Mouse (Mus musculus) lung, embryonic 15.5 days (tissue): ENCODE measurements at regions not wholly inside any gene's neighbourhood (a gene's known extent, or its start where the extent isn't known, plus 50 kb on each side); places are given as distances from the start of the nearest gene placed in this dataset.

Experiments used
- ATAC-seq: fragments of 200-750 bp; cut with Nextera tagmentation; 2 replicates; pipeline ENCODE4 v1.8.0; 2017; ENCODE audit warnings: moderate number of reproducible peaks, borderline replicate concordance; ENCODE audit not compliant: low FRiP score, low TSS enrichment; ENCODE audit errors: extremely low read depth
- H3K27ac ChIP-seq: fragments of 300-500 bp; sonication (generic); 2 replicates; pipeline ENCODE4 v1.5.1; 2015; ENCODE audit warnings: moderate library complexity, mild to moderate bottlenecking, inconsistent platforms
- H3K27me3 ChIP-seq: fragments of 300-500 bp; sonication (generic); 2 replicates; pipeline ENCODE4 v1.6.1; 2015; ENCODE audit warnings: inconsistent platforms
- H3K36me3 ChIP-seq: fragments of 300-500 bp; sonication (generic); 2 replicates; pipeline ENCODE4 v1.6.1; 2015; ENCODE audit warnings: inconsistent platforms
- H3K4me1 ChIP-seq: fragments of 300-500 bp; sonication (generic); 2 replicates; pipeline ENCODE4 v1.6.1; 2015; ENCODE audit warnings: inconsistent platforms
- H3K4me2 ChIP-seq: fragments of 300-500 bp; sonication (generic); 2 replicates; pipeline ENCODE4 v1.6.1; 2015; ENCODE audit warnings: inconsistent platforms, mild to moderate bottlenecking, moderate library complexity
- H3K4me3 ChIP-seq: fragments of 300-500 bp; sonication (generic); 2 replicates; pipeline ENCODE4 v1.5.1; 2015; ENCODE audit warnings: mild to moderate bottlenecking, inconsistent platforms
- H3K9ac ChIP-seq: fragments of 300-500 bp; sonication (generic); 2 replicates; pipeline ENCODE4 v1.6.1; 2015; ENCODE audit warnings: inconsistent platforms
- H3K9me3 ChIP-seq: fragments of 300-500 bp; sonication (generic); 2 replicates; pipeline ENCODE4 v1.6.1; 2016; ENCODE audit warnings: inconsistent platforms
- WGBS: fragments of 180-500 bp; shearing (Covaris S2); methylation state at CpG from one replicate; pipeline ENCODE4 v1.1.7; 2015; 5-methylcytosine and 5-hydroxymethylcytosine counted together

DNA sequence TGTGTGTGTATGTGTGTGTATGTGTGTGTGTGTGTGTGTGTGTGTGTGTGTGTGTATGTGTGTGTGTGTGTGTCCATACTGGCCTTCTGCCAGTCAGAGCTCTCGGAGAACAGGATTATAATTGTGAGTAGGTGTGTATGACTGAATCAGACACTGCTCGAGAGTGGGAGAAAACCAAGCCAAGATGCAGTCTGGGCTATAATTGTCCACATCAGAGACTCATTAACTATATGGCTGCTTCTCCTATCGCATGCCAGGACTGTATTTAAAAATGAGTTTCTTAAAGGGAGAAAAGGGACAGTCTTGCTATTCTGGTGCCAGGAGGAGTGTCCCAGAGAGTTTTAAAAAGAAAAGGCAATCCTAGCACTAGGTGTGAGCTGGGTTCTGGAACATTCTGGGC, 58.7 kb upstream of the Adpgk start:
- H3K9ac ChIP-seq, result no peak overlapping the region
- H3K27ac ChIP-seq, result peak overlapping the region; percentile 67
- no peak overlapping the region for H3K4me2 ChIP-seq
- no peaks in the 10 kb centered on the region for H3K36me3 ChIP-seq
- H3K9me3 ChIP-seq, result no peaks in the 10 kb centered on the region
- 40% methylated on average over 3 of the region's 3 CpGs for WGBS
- no peak overlapping the region for H3K4me3 ChIP-seq
- peaks cover 28% of the 10 kb centered on the region for H3K4me1 ChIP-seq
- no peak for ATAC-seq
- no peaks in the 10 kb centered on the region for H3K27me3 ChIP-seq

DNA sequence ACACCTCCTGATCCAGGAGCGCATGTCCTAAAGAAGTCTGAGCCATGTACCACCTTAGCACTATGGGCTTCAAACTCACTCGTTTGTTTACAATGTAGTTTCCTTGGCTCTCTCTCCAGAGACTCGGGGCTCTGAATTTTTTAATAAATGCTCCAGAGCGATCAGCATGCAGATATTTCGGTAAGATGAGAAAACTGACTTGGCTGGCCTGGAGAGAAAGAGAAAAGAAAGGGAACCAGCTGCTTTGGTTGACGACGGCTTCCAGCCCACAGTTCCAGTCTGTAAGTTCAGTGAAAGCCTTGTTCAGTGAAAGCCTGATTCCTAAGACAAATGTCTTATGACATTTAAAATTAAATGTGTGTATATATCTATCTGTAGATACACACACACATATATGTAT, 59.4 kb upstream of the Adpgk start:
- no peaks in the 10 kb centered on the region for H3K36me3 ChIP-seq
- peak; percentile 27; the same call in 1 of the 2 replicates for ATAC-seq
- H3K4me3 ChIP-seq, result no peak overlapping the region
- H3K27me3 ChIP-seq, result no peaks in the 10 kb centered on the region
- H3K4me2 ChIP-seq, result no peak overlapping the region
- peak overlapping the region; percentile 66 for H3K27ac ChIP-seq
- H3K4me1 ChIP-seq, result peaks cover 28% of the 10 kb centered on the region
- no peaks in the 10 kb centered on the region for H3K9me3 ChIP-seq
- WGBS, result 50% methylated on average over 7 of the region's 7 CpGs
- no peak overlapping the region for H3K9ac ChIP-seq

DNA sequence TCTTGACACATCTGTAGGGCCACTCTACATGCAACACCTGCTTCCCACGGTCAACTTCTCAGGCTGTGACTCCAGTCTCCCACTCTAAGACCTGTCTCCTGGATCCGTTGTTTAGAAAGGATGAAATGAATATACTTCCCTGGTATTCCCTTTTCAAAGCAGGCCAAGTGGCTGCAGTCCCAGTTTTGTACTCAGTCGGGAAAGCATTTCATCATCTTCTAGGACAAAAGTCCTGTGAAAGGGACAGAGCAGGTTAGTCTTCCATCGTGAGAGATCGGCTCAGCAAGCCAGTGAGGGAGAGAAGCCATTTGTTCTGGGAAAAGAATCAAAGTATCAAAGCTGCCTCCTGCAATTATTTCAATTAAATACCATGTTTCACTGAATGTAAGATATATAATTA, 60.2 kb upstream of the Adpgk start:
- Histone ChIP-seq H3K4me2 (no peak overlapping the region), H3K9ac (no peak overlapping the region), H3K4me3 (no peak overlapping the region), H3K36me3 (no peaks in the 10 kb centered on the region), H3K27ac (peak overlapping the region; percentile 66; the same call in 1 of the 2 replicates), H3K4me1 (peaks cover 28% of the 10 kb centered on the region), H3K9me3 (no peaks in the 10 kb centered on the region), H3K27me3 (no peaks in the 10 kb centered on the region)
- ATAC-seq, result no peak
- WGBS, result 55% methylated on average over 5 of the region's 5 CpGs

DNA sequence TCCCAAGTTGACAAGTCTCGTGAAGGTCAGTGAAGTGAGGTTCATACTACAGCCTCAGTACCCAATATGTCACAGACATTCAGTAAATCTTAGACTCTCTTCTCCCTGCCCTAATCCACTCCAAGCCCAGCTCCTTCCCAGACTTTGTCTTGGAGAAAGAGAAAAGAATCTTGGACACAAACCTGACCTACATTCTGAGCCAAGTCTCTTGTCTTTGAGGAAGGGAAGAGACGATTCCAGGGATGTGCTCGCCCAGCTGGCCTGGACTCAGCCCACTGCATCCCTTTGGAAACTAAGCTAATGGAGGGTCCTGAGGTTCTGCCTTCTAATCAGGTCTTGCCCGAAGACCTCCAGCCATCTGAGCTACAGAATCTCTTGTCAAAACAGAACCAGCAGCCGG, 61.2 kb upstream of the Adpgk start:
- H3K27me3 ChIP-seq, result no peaks in the 10 kb centered on the region
- H3K27ac ChIP-seq, result peak overlapping the region; percentile 26; the same call in 1 of the 2 replicates
- no peak overlapping the region for H3K4me3 ChIP-seq
- peaks cover 28% of the 10 kb centered on the region for H3K4me1 ChIP-seq
- no peak overlapping the region for H3K4me2 ChIP-seq
- WGBS, result 70% methylated on average over 5 of the region's 5 CpGs
- H3K9ac ChIP-seq, result no peak overlapping the region
- no peak for ATAC-seq
- no peaks in the 10 kb centered on the region for H3K36me3 ChIP-seq
- H3K9me3 ChIP-seq, result no peaks in the 10 kb centered on the region

DNA sequence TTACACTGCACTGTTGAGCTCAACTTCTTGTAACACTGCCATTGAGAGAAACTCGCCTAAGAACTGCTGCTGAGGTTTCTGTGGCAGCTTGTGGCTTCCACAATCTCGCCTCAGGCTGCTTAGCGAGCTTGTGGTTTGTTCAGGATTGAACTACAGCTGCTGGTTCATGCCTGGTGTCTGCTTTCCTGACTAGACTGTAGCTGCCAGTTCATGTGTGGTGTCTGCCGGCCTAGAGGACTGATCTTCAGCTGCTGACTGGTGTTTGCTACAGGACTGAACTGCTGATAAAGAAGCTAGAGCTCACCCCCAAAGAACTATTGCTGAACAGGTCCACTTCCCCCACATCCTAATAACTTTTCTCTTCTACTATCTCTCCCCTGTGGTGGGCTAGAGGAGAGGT, 63.4 kb upstream of the Adpgk start:
- Histone ChIP-seq H3K4me1 (peaks cover 22% of the 10 kb centered on the region), H3K36me3 (no peaks in the 10 kb centered on the region), H3K27me3 (no peaks in the 10 kb centered on the region), H3K9ac (no peak overlapping the region), H3K27ac (no peak overlapping the region), H3K4me2 (no peak overlapping the region), H3K4me3 (no peak overlapping the region), H3K9me3 (no peaks in the 10 kb centered on the region)
- no peak for ATAC-seq
- WGBS, result 74% methylated on average over 4 of the region's 4 CpGs

DNA sequence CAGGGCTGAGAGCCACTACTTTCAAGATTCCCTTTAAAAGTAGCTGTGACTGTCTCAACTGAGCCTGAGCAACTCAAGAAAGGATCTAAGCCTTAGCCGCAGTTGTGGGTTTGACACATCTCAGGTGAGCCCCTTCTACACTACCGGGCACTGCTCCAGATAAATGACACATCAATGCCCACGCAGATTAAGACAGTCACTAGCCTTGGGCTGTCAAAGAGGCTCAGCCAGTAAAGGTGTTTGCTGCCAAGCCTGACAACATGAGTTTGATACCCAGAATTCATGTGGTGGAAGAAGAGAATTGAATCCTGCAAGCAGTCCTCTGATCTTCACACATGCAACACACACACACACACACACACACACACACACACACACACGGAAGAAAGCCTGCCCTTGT, 65.0 kb upstream of the Adpgk start:
- no peak overlapping the region for H3K27ac ChIP-seq
- peaks cover 15% of the 10 kb centered on the region for H3K4me1 ChIP-seq
- H3K9ac ChIP-seq, result no peak overlapping the region
- no peaks in the 10 kb centered on the region for H3K36me3 ChIP-seq
- H3K9me3 ChIP-seq, result no peaks in the 10 kb centered on the region
- ATAC-seq, result no peak
- WGBS, result 74% methylated on average over 4 of the region's 4 CpGs
- H3K27me3 ChIP-seq, result no peaks in the 10 kb centered on the region
- no peak overlapping the region for H3K4me3 ChIP-seq
- H3K4me2 ChIP-seq, result no peak overlapping the region

DNA sequence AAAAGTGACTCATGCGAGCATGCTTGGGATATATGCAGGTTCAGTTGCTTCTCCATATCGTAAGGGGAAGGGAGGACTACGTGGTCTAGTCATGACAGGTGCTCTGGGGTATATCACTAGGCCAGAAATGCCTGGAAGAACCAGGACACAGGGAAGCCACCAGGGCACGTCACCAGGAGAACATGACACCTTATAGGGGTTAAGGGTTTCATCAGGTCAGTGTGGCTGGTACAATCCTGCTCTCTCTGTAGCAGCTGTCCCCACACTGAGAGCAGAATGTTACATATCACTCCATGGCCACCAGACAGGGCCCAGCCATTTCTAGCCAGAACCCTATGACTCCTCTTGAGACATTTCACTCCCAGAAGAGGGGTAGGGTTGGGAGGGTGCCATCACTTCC, 72.1 kb upstream of the Adpgk start:
- H3K4me3 ChIP-seq, result no peak overlapping the region
- no peaks in the 10 kb centered on the region for H3K9me3 ChIP-seq
- H3K4me1 ChIP-seq, result no peaks in the 10 kb centered on the region
- WGBS, result 72% methylated on average over 4 of the region's 4 CpGs
- no peak overlapping the region for H3K4me2 ChIP-seq
- no peaks in the 10 kb centered on the region for H3K36me3 ChIP-seq
- no peak overlapping the region for H3K27ac ChIP-seq
- no peak for ATAC-seq
- H3K9ac ChIP-seq, result no peak overlapping the region
- H3K27me3 ChIP-seq, result no peaks in the 10 kb centered on the region

DNA sequence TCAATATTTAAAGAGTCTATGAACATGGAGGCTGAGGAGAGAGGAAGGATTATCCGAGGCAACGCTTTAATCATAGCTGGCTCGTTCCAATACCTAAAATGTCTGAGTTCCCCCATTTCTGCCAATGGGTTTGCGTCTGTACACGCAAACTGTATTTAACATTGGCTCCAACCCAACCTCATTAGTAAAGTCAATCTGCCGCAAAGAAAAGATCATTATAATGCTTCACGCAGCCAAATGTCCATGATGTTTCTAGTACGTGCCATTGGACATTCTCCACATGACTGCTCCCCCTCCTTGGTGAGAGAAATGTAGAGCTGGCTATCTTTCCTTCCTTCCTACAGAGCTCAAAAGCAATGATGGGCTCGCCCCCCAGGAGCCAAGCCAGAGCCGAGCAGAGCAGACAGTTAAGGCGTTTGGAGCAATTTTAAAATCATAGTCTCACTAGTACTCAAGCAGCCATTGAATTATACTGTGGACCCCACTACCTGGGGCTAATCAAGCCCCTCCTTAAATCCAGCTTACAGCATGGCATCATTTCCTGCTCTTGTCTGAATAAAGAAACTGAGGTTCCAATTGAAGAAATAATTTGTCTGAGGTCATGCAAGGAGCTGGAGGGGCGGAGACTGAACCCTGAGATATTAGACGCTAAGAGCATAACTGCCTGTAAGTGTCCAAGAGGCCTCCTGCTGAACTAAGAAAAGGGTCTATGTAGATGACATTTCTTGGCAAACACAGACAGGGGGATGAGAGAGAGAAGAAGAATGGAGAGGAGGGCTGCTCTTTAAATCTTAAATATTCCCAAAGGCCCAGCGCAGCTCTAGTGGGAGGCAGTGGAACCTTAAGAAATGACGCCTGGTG, 88.5 kb upstream of the Adpgk start:
- Histone ChIP-seq H3K4me1 (peaks cover 13% of the 10 kb centered on the region), H3K9me3 (no peaks in the 10 kb centered on the region), H3K27ac (peak overlapping the region; percentile 62), H3K27me3 (no peaks in the 10 kb centered on the region), H3K4me3 (no peak overlapping the region), H3K4me2 (no peak overlapping the region), H3K9ac (no peak overlapping the region), H3K36me3 (no peaks in the 10 kb centered on the region)
- 51% methylated on average over 15 of the region's 15 CpGs for WGBS
- ATAC-seq, result peak; percentile 88; the same call in 1 of the 2 replicates

DNA sequence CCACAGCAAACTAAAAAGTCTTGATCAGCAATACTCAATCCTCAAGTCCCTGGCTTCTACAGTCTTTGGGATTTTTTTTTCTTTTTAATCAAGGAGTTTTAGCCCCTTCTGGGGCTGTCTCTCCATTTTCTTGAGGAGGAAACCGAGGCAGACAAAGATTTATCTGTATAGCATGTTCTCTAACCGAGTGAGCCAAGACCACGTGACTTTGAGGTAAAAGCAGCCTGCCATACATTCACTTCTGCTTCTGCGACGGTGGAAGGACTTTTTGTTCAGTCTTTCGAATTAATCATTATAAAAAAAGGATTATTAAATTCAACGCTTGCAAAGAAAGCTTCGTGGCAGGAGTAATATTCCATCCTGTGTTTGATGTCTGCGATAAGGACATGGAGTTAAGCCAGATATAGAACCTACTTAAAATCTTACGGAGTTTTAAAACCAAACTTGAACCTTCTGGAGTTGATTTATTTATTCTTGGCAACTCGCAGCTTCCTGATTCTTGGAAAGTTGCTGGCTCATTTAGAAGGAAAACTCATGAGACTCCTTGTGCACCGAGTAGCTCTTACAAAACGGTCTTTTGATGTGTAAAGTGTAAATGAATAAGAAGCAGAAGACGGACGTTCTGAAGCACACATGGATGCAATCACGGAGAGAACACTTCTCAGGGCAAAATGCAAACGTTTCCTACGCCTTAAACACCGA, 91.7 kb upstream of the Adpgk start:
- Histone ChIP-seq H3K4me3 (no peak overlapping the region), H3K36me3 (no peaks in the 10 kb centered on the region), H3K9ac (no peak overlapping the region), H3K27ac (peak overlapping the region; percentile 64), H3K4me2 (peak overlapping the region; percentile 28; the same call in 1 of the 2 replicates), H3K4me1 (peaks cover 16% of the 10 kb centered on the region), H3K27me3 (no peaks in the 10 kb centered on the region), H3K9me3 (no peaks in the 10 kb centered on the region)
- 29% methylated on average over 19 of the region's 19 CpGs for WGBS
- 0 out of 2 replicates have a peak, but pooled peaks have one; percentile 23 for ATAC-seq

DNA sequence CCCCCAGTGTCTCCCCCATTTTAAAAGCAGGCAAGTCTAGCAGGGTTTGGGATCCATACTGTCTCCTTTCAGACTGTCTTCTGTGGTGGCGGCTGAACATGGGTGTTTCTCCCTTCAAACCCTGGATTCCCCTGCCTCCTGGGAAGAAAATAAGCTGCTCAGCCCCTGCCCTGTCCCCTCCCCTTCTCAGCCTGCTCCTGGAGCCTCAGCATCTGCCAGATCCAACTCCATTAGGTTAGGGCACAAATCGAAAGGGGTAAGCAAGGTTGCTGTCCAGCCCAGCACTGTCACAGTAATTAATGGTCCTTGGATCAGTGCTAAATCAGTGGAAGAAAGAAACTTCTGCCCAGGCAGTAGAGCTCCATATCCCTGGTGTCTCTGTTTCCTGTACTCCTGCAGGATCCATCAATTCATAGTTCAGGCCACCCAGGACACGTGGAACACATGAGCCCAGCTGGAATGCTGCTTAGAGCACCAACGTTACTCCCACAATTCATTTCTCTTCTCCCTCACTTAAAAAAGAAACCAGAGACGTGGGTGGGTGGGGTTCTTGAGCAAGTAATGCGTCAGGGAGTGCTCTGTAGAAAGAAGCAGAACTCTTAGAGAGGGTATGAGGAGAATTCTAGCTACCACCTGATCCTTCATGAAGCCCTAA, 93.0 kb upstream of the Adpgk start:
- Histone ChIP-seq H3K9me3 (no peaks in the 10 kb centered on the region), H3K27me3 (no peaks in the 10 kb centered on the region), H3K27ac (no peak overlapping the region), H3K4me3 (no peak overlapping the region), H3K9ac (no peak overlapping the region), H3K36me3 (no peaks in the 10 kb centered on the region), H3K4me2 (no peak overlapping the region), H3K4me1 (peaks cover 16% of the 10 kb centered on the region)
- ATAC-seq, result no peak
- WGBS, result 19% methylated on average over 6 of the region's 6 CpGs

DNA sequence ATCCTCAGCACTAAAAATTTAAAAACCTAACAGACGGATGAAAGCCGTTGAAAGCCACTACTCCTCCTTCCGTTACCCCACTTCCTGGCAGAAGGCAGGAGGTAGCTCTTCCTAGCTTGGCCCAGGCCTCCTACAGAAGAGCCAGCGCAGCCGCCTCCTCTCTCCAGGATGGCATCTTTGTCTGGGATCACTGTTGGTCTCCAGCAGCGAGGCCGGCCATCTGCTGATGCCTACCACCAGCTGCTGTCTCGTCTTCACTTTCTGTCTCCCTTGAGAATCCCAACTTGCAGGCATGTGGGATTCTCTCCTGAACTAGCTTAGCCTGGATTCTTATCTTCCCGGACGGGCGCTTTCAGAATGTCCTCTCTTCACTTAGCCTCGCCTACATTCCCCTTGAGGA, 93.9 kb upstream of the Adpgk start:
- ATAC-seq, result no peak
- 74% methylated on average over 12 of the region's 12 CpGs for WGBS

DNA sequence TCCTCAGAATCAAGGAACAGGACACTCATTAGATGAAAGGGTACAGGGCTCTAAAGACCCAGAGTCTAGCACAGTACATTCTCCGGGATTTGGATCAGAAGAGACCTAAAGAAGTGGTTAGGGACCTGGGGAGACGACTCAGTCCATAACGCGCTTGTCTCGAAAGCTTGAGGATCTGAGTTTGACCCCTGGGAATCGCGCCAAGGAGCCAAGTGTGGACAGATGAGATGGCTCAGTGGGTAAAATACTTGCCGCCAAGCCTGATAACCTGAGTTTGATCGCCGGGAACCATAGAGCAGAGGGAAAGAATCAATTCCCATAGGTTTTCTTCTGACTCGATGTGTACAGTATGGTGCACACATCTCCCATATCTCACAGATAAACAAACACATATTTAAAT, 97.4 kb upstream of the Adpgk start:
- H3K27me3 ChIP-seq, result no peaks in the 10 kb centered on the region
- peaks cover 19% of the 10 kb centered on the region for H3K4me1 ChIP-seq
- H3K9ac ChIP-seq, result no peak overlapping the region
- no peak for ATAC-seq
- no peaks in the 10 kb centered on the region for H3K36me3 ChIP-seq
- no peak overlapping the region for H3K27ac ChIP-seq
- no peaks in the 10 kb centered on the region for H3K9me3 ChIP-seq
- 52% methylated on average over 11 of the region's 11 CpGs for WGBS
- no peak overlapping the region for H3K4me2 ChIP-seq
- H3K4me3 ChIP-seq, result no peak overlapping the region

More for the DNA sequence above, 93.9 kb upstream of the Adpgk start:
- Histone ChIP-seq H3K4me3 (no peak overlapping the region), H3K27ac (no peak overlapping the region), H3K27me3 (no peaks in the 10 kb centered on the region), H3K4me2 (no peak overlapping the region), H3K36me3 (no peaks in the 10 kb centered on the region), H3K9ac (no peak overlapping the region), H3K4me1 (peaks cover 12% of the 10 kb centered on the region), H3K9me3 (no peaks in the 10 kb centered on the region)
